Mouse (Mus musculus): ENCODE measurements around the gene Ngp.
A peak's percentile ranks its signal among the peaks of the same experiment; 100 is the strongest.
"Not testable (repeated sequence)": the region's sequence is repeated elsewhere in the genome, so short reads cannot be mapped to it uniquely, and the experiment has no call there.

Ngp gene

DNA sequence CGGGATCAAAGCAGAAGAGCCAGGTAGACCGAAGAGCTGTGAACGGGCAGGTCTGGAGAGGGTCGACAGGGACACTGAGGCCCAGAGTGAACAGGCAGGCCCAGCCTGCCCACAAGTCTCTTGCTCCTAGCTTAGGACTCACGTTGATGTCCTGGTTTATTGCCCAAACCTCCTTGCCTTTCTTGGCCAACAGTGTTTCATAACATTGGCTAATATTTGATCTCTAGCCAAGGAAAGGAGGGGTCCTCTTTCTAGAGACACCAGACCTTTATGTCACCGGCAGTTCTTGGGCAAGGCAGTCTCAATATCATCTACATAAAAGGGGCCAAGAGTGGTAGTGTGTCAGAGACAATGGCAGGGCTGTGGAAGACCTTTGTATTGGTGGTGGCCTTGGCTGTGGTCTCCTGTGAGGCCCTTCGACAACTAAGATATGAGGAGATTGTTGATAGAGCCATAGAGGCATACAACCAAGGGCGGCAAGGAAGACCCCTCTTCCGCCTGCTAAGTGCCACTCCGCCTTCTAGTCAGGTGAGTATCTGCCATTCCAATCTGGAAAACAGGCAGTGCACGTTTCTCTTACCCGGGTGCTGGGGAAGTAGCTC is at the start of gene Ngp:
TSS of gene Ngp (plus strand) at position 237 of the 602 bp plus-strand sequence.
- DNase-seq (ENCODE audit: low spot score) = no peak

- DNase-seq (ENCODE audit: low spot score) = no peak
Observed at GRCm38 (mm10) chr9:110369860-110370259, 49.7 kb upstream of the Ngp start.

GRCm38 (mm10) chr9:110373871-110374270 is 45.7 kb upstream of the Ngp start:
- DNase-seq (ENCODE audit: low spot score) = no peak

GRCm38 (mm10) chr9:110375668-110376067 is 43.9 kb upstream of the Ngp start:
- DNase-seq (ENCODE audit: low spot score) = no peak

- not testable (repeated sequence) for DNase-seq (ENCODE audit: low spot score)
Observed at GRCm38 (mm10) chr9:110377655-110378054, 41.9 kb upstream of the Ngp start.

GRCm38 (mm10) chr9:110379361-110379760 is 40.2 kb upstream of the Ngp start:
- no peak for DNase-seq (ENCODE audit: low spot score)

DNA sequence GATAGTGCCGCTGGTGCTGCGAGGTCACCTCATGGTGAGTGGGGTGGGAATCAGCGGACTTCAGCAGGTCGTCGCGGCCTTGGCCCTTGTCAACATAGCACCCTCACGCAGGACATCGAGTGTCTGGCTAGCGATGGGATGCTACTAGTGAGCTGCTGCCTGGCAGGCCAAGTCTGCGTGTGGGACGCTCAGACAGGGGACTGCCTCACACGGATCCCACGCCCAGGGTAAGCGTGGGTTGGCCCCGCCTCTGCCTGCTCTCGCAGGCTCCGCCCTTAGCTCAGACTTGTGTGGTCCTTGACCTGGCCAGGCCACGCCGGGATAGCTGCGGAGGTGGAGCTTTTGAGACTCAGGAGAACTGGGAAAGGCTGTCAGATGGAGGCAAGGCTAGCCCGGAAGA is 38.9 kb upstream of the Ngp start:
- no peak for DNase-seq (ENCODE audit: low spot score)

- no peak for DNase-seq (ENCODE audit: low spot score)
Observed at GRCm38 (mm10) chr9:110381292-110381691, 38.3 kb upstream of the Ngp start.

GRCm38 (mm10) chr9:110384369-110384929 is 35.1 kb upstream of the Ngp start:
- no peak for DNase-seq (ENCODE audit: low spot score)

DNA sequence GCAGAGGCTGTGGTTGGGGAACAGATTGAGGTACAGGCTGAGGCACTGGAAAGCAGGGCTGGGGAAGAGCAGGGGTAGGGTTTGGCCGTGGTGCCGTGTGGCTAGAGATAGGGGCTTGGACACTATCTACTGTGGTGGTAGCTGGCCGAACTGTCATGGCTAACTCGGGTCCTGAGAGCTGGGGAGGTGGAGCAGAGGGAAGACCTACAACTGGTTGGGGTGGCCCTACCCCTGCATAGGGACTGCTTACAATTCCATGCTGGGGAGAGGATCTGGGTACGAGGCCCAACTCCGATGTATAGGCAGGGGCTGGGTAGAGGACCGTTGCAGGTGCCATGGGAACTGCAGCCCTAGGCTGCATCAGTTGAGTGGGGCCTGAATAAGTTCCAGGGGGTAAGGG is 31.5 kb upstream of the Ngp start:
- no peak for DNase-seq (ENCODE audit: low spot score)

DNA sequence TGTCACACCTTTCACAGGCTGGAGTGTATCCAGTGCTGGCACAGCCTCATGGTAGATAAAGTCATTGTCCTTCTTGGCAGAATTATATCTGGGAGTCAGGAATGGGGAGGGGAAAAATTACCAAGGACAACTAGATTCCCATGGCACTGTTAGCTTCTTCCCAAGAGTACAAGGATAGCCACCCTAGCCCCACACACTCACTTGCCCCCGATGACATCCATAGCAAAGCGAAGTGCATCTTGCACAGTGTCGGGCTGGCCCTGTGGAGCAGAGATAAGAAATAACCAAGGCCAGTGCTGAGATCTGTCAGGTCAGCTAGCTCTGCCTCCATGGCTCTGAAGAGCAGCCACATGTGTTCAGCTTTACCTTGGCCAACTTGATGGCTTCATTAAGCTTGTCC is 28.7 kb upstream of the Ngp start:
- no peak for DNase-seq (ENCODE audit: low spot score)

DNA sequence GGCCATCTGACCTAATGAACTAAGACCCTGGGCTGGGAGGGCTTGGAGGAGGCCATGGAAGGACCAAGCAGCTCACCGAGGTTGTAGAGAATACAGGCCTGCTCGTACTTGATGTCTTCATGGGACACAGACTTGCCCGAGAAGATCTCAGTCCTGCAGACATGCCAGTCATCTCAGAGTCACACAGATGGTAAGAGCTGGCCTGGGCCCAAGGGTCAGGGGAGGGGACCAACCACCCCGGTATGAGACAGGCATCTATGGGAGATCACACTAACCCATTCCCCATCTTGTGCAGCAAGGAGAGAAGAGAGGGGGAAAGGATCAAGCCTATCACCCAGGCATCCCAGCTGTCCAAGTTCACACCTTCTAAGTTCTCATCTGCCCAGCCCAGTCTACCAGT is 26.3 kb upstream of the Ngp start:
- no peak for DNase-seq (ENCODE audit: low spot score)

- DNase-seq (ENCODE audit: low spot score) = no peak
Observed at GRCm38 (mm10) chr9:110400650-110401049, 18.9 kb upstream of the Ngp start.

GRCm38 (mm10) chr9:110402731-110403130 is 16.8 kb upstream of the Ngp start:
- no peak for DNase-seq (ENCODE audit: low spot score)

- DNase-seq (ENCODE audit: low spot score) = not testable (repeated sequence)
Observed at GRCm38 (mm10) chr9:110403240-110403639, 16.3 kb upstream of the Ngp start.

- peak; percentile 40 for DNase-seq (ENCODE audit: low spot score)
Observed at GRCm38 (mm10) chr9:110407311-110408098, 12.0 kb upstream of the Ngp start.

GRCm38 (mm10) chr9:110408099-110408773 is 11.3 kb upstream of the Ngp start, which contains the start of gene Ptpn23:
TSS of gene Ptpn23 (minus strand) at chr9:110408213.
- DNase-seq (ENCODE audit: low spot score) = peak; percentile 92

DNA sequence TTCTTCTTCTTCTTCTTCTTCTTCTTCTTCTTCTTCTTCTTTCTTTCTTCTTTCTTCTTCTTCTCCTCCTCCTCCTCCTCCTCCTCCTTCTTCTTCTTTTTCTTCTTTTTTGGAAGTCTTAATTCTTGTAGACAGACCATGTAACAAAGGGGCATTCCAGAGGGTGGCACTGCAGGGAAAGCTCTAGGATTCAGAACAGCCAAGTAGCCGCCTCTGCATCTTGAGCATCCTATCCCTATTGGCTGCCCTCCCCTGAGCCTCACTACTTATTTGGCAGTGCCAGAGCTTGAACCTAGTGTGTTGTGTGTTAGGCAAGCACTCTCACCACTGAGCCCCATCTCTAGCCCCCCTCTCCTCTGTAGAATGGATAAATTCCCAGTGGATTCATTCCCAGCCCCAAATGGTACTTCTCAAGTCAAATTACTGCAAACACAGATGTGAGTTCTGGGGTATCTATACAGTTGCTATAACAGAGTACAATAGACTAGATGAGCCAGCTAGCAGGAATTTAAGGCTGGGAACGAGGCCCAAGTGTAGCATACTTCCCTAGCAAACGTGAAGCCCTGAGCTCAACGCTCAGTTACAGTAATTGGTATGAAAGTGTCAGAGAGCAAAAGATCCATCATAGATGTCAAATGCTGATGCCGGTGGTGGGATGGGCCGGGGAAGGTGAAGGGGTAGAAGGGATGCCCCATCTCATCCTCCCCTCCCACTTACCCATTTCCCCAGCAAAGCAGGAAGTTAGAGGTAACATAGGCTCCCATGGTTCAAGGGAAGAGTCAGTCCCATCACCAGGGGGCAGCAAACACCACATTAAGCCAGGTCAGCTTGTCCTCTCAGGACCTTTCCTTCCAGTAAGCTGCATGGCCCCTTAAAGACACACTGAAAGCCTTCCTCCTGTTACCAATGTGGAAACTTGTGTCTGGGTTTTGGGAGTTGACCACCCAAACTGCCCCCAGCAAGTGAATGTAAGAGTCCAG is 8.3 kb upstream of the Ngp start:
- peak; percentile 78 for DNase-seq (ENCODE audit: low spot score)

DNA sequence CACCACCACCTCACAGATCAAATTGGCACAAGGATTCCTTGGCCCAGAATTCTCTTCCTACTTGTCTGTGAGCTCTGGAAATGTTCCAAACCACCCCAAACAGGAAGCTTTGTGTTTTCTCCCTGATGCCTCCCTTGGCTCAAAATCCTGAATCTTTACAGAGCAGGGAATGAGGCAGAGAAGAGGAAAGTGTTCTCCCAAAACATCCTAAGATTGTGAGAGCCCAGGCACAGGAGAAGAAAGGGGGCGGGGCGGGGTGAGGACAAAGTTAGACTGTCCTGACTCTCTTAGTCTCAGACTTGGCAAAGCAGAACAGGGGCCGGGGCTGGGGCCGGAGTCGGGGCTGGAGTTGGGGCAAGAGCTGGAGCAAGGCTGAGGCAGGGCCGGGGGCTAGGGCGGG is 6.6 kb upstream of the Ngp start:
- no peak for DNase-seq (ENCODE audit: low spot score)

DNA sequence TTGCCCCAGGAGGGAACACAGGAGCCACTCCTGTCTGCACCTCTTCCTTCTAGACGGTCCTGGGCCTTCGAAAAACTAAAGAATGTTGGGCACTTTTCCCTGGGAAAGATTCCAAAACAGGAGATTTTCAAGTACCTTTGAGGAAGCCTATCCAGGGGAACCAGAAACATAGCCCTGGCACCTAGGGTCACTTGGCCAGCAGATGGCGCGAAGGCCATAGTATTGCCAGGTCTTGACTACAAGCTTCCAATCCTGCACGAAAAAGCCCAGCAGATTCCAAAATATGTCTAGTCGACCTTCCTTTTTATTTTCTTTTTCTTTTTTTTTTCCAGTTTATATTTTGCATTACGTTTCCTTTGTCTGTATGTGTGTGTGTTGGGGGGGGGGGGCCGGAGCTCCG is 5.8 kb upstream of the Ngp start:
- no peak for DNase-seq (ENCODE audit: low spot score)

DNA sequence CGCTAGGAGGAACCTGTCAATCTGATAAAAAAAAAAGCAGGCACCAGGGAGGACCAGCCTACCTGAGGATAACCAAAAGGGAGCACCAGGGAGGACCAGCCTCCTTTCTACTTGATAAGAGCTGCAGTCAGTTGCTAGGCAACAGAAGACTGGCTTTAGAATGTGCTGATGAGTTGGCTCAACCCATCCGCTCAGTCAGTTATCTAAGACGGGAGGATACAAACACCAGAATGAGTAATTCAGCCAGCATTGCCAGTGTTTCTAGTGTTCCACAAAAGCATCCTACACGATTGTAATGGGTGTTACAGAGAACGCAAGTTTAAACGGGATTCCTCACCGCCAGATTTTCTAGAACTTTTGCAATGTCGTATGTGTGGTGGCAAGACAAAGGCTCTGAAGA is 11.7 kb downstream of the Ngp start:
- no peak for DNase-seq (ENCODE audit: low spot score)

DNA sequence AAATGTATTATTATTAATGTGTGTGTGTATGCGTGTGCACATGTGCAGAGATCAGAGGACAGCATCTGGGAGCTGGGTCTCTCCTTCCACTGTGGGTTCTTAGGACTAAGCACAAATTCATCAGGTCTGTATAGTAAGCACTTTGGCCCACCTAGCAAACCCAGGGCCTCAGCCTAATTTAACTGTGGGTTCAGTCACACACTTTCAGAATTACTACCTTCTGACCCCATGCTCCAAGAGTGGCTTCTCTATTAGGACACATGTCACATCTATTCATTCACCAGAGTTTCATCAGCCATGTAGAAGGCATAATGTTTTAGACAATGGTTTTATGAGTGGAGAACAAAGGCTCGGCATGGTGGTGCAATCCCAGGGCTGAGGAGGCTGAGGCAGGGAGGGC is 13.5 kb downstream of the Ngp start:
- DNase-seq (ENCODE audit: low spot score) = no peak

All from T-cell, adult 2 months (primary cell).